Mouse (Mus musculus): ENCODE results near the gene Txndc17.
A peak's percentile ranks its signal among the peaks of the same experiment; 100 is the strongest.
"Not testable (repeated sequence)": the region's sequence is repeated elsewhere in the genome, so short reads cannot be mapped to it uniquely, and the experiment has no call there.

The Txndc17 gene

DNA sequence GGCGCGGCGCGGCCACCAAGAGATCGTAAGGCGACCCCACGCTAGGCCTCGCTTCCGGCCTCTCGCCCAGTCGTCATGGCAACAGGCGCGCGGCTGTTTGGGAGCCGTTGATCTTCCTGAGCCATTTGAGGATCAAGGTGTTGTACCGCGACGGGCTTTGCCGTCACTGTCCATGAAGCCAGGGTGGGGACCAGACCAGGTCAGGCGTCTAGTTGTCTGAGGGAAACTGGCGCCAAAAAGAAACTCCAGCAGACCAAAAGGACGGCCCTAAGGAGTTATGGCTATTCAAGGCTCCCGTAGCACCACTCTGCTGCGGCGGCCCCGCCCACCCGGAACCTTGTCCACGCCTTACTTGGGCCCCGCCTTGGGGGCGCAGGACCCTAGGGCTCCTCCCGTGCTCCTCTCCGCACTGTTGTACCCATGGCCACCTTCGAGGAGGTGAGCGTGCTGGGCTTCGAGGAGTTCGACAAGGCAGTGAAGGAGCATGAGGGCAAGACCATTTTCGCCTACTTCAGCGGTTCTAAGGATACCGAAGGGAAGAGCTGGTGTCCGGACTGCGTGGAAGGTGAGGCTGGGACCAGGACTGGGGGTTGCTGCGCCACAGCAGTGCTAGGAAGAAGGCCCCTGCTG is at the start of gene Txndc17, which contains the start of gene 4933427D14Rik:
TSS of gene Txndc17 (plus strand) at position 344 of the 630 bp plus-strand sequence.
TSS of gene 4933427D14Rik (minus strand) at position 256 of the 630 bp plus-strand sequence.
- DNase-seq (ENCODE audit: low spot score in 2 of 2): peak; percentile 91 to 92

DNA sequence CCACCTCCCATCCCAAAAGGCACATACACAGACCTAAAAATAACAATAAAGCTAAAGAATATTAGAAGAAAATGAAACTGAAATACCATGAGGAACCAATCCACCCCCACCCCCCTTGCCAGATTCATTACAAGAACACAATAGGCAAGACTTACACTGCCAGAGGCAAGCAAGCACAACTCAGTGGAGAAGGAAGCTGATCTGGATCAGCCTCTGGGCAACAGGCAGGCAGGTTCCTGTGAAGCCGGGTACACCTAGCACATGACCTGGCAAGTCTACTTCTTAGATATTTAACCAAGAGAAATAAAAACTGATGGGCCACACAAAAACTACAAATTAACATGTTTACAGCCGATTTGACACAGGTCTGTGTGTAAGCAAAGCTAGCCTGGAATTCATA is 44.1 kb upstream of the Txndc17 start:
- no peak for DNase-seq (ENCODE audit: low spot score in 2 of 2)

DNA sequence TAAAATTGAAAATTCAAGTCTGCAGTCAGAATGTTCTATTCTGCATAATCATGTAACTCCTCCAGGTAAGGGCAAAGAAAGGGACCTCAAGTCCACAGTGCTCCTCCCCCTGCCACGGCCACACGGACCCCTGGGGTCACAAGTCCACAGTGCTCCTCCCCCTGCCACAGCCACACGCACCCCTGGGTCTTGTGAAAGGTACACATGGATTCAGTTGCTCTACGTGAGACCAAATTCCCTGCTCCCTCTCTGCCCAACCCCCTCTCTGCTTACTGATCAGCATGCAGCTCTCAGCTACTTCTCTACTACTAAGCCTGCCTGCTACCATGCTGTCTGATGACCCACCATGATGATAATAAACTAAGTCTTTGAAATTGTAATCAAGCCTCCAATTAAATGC is 37.5 kb upstream of the Txndc17 start:
- no peak for DNase-seq (ENCODE audit: low spot score in 2 of 2)

DNA sequence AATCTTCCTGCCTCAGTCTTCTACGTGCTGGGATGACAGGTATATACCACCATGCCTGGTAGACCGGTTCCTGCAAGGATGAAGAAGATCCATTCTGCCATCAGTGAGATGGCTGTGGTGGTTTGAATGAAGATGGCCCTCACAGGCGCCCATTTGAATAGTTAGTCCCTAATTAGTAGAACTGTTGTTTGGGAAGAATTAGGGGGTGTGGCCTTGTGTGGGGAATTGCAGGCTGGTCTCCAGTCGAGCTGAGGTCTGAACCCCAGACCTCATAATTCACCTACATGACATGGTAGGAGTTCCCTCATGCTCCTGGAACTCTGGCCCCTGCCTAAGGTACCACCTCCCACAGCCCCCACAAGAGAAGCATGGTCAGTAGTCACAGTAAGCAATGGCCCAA is 35.4 kb upstream of the Txndc17 start:
- not testable (repeated sequence) for DNase-seq (ENCODE audit: low spot score in 2 of 2)

DNA sequence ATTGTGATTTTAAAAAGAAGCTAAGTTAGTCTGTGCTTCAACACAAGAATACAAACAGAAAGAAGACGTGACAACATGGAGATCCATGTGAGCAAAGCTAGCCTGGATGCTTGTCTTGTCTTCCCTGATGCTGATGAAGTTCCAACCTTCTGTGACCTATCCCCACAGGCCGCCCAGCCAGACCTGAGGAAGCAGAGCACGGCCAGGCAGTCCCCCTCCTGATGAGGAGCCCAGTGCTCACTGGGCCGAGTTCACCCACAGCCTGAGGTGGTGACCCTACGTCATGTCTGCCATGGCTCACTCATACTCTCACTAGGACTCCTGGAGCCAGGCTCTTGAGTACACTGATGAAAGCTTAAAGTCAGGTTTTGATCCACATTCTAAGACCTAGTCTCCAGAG is 33.8 kb upstream of the Txndc17 start:
- no peak for DNase-seq (ENCODE audit: low spot score in 2 of 2)

DNA sequence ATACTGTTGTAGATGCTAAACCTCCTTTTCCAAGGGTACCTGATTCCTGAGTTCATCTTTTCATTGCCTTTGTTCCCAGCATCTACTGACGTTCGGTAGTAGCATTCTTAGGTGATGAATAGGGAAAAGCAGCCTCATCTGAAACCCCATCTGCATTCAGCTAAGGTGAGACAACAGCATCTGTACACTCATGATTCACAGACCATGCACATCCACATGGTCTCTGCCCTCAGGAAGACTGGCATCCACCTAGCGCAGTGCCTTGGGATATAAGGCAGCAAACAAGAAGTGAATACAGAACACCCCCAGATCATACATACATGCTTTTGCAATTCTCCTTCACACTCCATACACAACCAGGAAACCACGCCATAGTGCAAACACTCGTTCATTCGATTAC is 32.6 kb upstream of the Txndc17 start:
- no peak for DNase-seq (ENCODE audit: low spot score in 2 of 2)

DNA sequence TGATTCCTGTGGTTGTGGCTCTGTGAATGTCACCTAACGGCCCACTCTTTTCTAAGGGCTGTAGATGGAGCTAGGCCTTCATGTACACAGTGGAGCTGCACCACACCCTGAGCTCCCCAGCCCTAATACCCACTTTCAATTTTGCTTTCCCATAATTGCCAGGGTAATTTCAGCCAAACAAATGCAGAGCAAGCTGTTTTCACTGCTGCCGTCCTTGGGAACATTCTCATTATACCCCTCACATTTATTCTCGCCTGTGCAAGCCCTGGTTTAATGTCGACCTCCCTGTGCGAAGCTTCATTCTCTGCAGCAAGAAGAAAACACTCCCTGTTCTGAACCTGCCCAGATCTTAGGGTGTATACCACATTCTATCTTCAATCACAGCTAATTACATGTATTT is 31.4 kb upstream of the Txndc17 start:
- no peak for DNase-seq (ENCODE audit: low spot score in 2 of 2)

DNA sequence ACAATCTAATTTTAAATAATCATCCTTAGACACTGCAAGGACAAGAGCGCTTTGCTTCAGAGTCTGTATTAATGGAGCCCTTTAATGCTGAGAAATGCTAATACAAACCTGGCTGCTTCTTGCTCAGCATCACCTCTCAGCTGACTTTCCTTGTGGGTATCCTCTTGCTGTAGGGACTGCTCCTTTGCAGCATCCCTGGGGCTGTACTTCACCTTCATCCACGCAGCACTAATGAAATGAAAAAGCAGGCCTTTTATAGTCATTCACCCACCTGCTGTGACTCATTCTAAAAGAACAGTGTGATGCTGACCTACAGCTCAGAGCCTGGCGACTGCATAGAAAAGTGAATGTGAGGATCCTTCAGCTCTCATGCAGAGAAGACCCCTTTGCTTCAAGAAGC is 30.8 kb upstream of the Txndc17 start:
- DNase-seq (ENCODE audit: low spot score in 2 of 2): no peak

DNA sequence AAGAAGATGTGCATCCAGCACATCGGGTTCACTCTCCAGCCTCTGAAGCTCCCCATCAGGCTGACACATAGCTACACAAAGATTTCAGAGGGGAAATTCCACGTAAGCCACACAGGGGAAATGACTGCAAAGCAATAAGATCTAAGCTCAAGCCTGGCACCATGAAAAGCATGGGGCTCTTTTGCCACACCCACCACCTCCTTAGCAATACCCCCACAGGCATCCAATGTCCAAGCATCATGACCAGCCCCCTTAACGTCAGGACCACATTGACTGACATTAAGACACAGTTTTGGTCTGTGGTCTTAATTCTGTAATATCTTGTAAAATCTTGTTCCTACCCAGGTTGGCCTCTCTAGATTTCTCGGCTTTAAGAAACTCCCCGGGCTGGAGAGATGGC is 26.8 kb upstream of the Txndc17 start:
- DNase-seq (ENCODE audit: low spot score in 2 of 2): no peak

DNA sequence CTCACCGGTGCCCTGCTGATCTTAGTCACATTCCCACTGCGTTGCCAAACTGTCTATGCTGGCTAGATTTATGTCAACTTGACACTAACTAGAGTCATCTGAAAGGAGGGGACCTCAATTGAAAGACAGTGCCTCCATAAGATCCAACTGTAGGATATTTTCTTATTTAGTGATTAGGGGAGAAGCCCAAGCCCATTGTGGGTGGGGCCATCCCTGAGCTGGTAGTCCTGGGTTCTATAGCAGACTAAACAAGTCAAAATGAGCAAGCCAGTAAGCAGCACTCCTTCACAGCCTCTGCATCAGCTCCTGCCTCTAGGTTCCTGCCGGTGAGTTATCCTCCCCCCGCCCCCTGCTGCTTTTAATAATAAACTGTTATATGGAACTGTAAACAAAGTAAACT is 26.2 kb upstream of the Txndc17 start:
- DNase-seq (ENCODE audit: low spot score in 2 of 2): no peak

DNA sequence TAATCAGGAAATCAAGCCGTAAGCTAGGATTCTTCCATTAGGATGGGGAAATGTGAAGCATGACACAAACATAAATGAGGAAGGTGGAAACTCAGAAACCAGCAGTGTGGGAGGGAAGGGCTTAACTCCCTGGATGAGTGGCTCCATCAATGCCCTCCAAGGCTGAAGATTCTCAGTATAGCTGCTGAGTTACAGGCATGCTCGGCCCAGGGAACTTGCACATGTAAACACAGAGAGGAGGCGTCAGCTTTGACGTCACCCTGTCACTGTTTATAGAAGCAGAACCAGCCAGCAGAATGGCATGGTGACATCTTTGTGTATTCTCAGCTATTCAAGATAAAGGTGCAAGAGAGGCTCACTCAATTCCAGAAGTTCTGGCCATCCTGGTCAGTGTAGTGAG is 23.1 kb upstream of the Txndc17 start:
- no peak for DNase-seq (ENCODE audit: low spot score in 2 of 2)

DNA sequence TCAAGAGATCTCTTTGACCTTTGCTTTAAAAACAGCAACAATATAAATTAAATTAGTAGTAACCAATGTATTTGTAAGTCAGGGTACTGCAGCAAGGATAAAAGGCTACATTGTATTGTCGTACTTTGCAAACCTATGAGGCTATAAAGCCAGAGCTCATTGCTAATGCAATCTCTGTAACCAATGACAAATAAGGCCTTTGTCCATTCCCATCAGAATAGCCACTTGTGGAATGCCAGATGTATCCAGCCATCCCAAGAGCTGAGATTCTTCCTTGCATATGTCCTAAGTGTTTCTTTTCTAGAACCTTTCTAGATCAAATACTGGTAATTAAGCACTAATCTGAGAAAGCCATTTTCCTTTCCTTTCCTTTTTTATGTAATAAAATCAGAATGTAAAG is 16.5 kb upstream of the Txndc17 start:
- no peak for DNase-seq (ENCODE audit: low spot score in 2 of 2)

DNA sequence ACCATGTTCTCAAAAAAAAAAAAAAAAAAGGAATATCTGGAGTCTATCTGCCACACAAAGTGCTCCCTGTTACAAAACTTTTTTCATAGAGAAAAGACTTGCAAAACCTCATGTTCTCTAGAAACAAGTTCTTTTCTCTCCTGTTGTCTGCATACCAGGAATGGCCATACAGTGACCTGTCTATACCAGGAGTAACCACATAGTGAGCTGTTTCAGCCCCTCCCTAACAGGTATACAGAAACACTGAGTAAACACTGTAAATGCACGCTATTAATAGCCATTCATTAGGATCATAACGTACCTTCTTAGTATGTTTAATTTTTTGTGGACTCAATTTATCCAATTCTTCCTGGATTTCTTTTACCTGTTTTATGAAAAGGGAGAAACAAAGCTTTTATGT is 13.1 kb upstream of the Txndc17 start:
- no peak for DNase-seq (ENCODE audit: low spot score in 2 of 2)

DNA sequence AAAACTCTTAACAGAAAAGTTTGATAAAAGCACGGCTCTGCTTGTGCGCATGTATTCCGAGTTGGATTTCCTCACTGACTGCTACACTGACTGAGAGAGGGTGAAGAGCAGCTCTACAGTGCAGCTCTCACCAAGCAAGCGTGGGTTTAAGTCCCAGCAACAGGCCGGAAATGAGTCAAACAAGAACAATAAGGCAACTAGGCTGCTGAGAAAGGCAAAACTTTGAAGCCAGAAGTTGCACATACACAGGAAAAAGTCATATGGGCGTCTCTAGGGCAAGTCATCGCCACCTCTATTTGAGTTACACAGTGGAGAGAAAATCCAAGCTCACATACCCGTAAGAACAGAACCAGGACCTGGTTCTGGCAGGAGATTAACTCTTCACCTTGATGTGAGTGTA is 10.8 kb upstream of the Txndc17 start:
- DNase-seq (ENCODE audit: low spot score in 2 of 2): no peak

DNA sequence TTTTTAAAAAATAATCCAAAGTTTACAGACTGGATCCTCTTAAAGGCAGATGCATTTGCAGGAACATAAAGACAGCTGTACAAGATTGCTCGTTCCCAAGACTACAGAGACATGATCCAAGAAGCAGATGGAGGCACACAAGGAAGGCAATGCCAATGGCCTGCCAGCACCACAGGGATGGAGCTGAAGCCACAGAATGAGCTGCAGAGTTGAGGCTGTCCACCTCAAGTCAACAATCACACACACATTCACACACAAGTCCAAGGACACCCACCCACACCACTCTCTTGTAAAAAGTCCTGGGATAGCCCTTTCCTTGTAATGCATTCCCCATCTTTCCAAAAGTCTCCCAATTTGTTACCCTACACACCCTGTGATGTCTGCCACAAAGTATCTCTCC is 3.9 kb upstream of the Txndc17 start:
- DNase-seq (ENCODE audit: low spot score in 2 of 2): no peak

DNA sequence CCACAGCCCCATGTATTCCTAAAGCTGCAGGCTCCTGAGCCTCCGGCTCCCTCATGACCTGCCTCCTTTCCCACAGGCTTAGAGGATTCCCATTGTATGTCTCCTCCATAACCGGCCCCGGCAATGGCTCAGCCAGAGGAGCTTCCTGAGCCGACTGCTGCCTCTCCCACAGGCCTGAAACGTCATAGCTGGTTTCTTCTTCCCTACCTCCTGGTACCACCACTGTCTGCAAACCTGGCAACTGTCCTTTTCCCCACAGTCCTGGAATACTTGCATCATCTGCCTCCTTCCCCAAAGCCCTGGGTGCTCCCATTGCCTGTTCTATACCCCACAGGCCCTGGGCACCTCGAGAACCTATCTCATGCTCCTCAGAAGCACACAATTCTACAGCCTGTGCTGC is 2.1 kb upstream of the Txndc17 start:
- DNase-seq (ENCODE audit: low spot score in 2 of 2): no peak

DNA sequence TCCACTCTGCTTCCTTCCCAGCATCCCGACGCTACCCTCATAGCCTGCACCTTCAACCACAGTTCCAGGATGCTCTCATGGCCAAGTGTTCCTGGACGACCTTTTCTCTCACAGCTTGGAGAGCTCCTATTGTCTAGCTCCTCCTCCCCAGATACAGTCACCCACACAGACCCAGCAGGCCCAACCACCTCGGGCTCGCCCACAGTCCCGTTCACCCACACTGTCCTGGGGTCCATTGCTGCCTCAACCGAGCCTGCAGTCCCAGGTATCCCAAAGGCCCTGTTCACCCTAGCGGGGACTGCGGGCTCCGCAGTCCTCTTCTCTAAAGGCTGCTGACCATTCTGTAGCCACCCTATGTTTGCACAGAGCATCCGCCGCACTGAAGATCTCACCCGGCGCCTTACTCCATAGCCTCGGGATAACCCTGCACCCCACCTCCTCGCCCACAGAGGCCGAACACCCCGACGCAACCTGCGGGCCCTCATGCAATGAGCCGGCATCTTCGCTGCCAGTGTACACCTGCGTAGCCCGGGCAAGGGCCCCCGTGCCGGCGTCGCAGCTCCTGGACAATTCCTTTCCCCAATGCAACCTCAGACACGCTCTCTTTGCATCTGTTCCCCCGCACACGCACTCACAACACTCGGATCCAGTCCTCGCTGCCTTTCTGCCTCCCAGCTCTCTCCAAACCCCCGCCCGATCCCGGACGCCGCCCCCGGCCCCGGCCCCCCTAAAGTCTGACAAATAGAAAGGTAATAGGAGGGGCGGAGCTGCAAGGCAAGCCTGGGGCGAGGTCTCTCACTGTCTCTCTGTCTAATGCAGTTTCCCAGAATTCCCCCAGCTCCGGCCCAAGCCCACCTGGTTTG is 775 bp upstream of the Txndc17 start, which contains the start of gene Gm43951:
TSS of gene Gm43951 (minus strand) at position 500 of the 863 bp plus-strand sequence.
- DNase-seq (ENCODE audit: low spot score in 2 of 2): peak in 1 of 2 experiments; percentile 14

DNA sequence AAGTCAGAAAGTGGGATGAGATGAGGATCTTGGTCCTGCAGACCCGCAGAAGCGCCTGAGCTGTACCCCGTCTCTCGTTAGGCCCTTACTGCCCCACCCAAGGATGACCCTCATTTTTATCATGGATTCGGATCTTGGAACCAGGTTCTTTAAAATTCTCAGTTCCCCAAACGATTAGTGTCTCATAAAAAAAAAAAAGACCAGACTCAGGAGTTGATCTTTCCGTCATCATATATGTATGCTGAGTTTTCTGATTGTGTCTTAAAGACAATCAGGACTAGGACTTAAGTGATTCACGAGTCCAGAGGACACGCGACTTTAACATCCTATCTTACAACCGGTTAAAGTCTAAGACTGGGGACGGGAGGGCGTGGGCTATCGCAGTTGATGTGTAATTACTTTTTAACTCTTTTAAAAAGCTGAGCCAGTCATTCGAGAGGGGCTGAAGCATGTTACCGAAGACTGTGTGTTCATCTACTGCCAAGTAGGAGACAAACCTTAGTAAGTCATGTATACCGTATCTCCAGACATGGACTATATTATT is 559 bp downstream of the Txndc17 start:
- no peak for DNase-seq (ENCODE audit: low spot score in 2 of 2)

DNA sequence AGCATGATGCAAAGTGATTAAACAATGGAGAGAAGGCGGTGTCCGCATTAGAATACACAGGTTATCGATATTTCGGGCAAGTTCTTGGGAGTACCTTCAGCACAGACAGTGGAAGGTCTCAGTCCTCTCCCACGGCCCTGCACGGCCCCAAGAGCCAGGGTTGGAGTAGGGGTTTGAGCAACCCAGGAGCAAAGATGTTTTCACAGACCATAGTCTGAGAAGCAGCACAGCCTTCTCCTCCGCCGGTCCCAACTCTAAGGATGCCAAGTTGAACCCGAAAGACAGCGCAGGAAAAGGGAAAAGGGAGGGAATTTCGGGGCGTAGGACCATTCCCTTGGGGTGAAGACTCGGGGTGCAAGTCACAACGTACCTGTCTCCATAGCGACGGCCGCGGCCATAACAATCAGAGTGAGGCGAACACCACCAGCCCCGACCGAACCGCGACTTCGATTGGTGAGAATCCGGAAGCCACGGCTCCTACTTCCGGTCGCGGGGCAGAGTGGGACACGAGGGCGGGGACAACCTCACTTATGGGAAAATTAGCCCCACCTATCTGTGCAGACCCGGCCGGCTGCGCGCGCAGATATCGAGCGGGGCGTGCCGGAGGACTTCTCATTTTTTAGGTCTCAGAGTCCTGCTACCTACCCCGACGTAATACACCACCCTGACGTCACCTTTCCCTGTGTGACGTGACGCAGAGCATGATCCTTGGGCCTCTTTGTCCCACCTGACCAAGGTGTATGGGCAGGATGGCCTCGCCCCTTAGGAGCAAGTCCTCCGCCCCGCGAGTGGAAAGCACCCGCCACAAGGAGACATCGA is 7.5 kb downstream of the Txndc17 start:
- peak; percentile 96 for DNase-seq (ENCODE audit: low spot score in 2 of 2)

DNA sequence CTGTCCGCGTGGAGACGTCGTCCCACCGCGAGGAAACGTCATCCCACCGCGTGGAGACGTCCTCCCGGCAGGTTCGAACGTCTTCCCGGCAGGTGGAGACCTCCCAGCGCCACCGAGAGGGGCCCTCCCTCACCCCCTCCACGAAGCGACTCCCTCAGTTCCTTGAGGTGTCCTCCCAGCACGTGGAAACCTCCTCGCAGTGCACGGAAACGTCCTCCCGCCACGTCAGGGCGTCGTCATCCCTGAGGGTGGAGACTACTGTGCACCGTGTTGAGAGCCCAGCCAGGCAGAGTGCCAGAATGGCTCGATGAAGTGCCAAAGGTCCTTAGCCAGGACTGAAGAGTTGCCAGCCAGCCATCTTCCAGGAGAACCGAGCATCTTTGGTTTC is 8.1 kb downstream of the Txndc17 start, which contains the start of gene Med31:
TSS of gene Med31 (minus strand) at position 183 of the 388 bp plus-strand sequence.
- DNase-seq (ENCODE audit: low spot score in 2 of 2): peak; percentile 74 to 75

DNA sequence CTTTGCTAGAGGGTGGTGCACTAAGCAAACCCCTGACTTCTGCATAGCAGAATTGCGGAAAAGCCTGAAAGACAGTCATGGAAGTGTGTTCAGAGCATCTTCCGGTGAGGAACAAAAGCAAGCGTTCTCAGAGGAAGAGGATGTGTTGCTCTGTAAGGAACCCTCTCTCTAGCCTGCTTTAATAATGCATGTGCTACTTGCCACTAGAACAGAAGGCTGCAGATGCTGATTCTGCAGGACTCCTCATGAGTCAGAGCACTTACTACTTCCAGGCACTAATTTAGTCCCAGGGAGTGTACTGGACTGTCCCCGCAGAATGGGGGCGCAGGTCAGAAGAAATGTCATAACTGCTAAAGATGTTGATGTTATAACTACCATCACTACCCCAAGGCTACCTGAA is 9.8 kb downstream of the Txndc17 start:
- no peak for DNase-seq (ENCODE audit: low spot score in 2 of 2)

DNA sequence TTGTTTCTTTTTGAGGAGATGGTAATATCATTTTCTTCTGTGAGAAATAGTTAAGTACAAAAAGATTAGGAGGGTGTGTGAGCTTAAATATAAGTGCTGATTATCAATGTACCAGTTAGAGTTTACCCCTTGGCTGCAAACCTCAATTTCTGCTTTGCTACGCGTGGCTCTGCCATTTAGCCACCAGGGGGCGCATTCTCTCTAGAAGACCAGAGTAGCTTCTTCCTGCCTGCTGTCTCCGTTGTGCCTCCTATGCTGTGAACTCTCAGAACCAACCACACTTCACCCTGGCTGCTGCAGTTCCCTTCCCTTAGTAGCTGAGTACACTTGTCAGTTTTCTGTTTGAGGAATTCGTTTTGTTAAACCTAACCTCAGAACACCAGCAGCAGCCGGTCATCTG is 13.9 kb downstream of the Txndc17 start:
- DNase-seq (ENCODE audit: low spot score in 2 of 2): peak; percentile 11 to 33

All from heart, adult 9 months (tissue).